Mouse (Mus musculus) liver, embryonic 14 days (tissue): ENCODE measurements around the gene Ltb. TPM values are rescaled to one million over a fixed set of nuclear protein-coding genes. Genes with fewer than 3 reads are reported as not detected.

ENCODE experiments used
- polyA plus RNA-seq: library from polyadenylated mRNA; depleted of rRNA; stranded (reverse); fragments of >200 nt; gene quantifications from 2 replicates; pipeline ENCODE4 v1.2.3, GENCODE M21; 2012; rRNA removed

Ltb gene
- polyA plus RNA-seq, result 0.53 and 0.76 TPM in 2 replicates

GRCm38 (mm10) chr17:35193881-35194843, at the start of gene Ltb:
Ltb (plus strand) TSS chr17:35194439.

GRCm38 (mm10) chr17:35164568-35165450, 29.4 kb upstream of the Ltb start, which contains the start of gene Prrc2a:
Prrc2a (minus strand) TSS chr17:35164897.

GRCm38 (mm10) chr17:35175968-35176367, 18.3 kb upstream of the Ltb start, which contains the start of gene Aif1:
Aif1 (minus strand) TSS chr17:35176068.

GRCm38 (mm10) chr17:35187959-35188610, 6.2 kb upstream of the Ltb start, which contains the start of gene Lst1:
Lst1 (minus strand) TSS chr17:35188439.

DNA sequence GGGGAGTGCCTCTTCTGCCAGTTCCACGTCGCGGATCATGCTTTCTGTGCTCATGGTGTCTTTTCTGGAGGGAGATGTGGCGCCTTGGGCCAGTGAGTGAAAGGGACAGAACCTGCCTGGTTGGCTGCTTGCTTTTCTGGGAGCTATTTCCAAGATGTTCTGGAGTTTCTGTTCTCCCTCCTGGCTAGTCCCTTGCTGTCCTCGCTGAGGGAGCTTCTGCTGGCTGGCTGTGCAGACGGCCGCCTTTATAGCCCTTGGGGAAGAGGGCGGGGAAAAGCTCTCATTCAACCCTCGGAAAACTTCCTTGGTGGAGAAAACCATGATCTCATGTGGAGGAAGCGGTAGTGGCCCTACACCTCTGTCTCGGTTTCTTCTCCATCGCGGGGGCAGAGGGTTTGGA, 7.5 kb downstream of the Ltb start, which contains the start of gene Tnf:
Gene Tnf, minus strand, starts transcription at position 221 of the 400 bp plus-strand sequence.

DNA sequence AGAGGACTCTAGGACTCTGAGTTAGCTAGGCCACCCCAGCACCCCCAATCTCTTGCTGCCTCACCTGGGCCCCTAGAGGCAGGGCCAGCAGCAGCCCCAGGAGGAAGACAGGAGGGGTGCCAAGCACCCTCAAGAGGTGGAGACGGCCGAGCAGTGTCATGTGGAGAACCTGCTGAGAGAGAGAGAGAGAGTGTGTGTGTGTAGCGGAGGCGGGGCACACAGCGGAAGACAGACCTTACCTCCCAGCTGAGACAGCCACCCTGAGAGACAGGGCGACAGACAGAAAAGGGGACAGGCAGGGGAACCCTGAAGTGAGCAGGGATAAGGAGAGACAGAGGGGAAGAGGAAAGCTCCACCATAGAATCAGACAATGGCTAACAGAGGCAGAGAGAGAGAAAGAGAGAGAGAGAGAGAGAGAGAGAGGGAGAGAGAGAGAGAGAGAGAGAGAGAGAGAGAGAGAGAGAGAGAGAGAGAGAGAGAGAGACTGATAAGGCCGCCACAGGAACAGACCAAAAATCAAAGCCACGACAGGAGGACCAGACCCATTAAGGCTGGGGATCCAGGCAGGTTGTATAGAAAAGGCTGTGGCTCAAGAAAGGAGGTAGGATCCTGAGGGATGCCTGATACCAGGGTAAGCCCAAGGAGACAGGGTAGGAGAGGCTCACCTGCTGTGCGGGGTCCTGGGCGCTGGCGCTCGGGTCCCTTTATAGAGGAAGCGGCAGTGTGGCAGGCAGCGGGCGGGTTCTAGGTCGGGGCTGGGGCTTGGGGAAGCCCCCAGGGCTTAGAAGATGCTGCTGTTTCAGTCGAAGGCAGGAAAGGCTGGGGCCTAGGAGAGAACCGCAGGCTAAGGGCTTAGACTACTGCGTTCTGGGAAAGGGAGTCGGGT, 10.5 kb downstream of the Ltb start, which contains the start of gene Lta:
Gene Lta, minus strand, starts transcription at position 858 of the 886 bp plus-strand sequence.

DNA sequence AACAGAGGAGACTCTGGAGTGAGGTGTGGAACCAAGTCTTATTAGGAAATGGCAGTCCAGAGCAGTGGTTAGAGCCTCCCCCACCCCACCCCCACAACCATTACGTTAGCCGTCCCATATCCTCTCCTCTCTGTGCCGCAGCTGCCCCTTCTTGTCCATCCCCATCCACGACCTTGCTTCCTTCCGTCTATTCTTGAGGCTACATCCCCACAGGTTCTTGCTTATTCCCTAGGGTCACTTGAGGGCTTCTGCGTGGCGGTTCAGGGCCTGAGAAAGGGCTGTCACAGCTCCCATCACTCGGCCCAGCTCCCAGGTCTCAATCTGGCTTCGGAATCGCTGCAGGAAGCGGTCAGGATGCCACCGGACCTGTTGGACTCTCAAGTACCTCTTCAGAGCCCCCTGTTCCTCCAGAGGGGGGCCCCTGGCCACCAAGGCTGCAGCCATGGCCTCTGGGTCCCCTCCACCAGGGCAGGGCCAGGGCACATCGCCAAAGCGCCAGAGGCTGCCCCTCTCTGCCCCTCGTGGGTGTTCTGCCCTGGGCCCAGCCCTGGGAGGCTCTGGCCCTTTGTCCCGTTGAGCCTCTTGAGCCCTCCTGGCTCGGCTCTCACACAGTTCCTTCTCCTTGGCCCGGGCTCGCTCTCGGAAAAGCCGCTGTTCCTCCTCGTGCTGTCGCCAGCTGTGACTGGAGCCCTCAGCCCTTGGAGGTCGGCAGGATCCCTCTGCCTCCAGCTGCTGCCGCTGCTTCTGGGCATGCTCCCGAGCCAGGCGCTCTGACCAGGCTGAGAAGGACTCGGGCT, 26.1 kb downstream of the Ltb start, which contains the start of gene Gm16181:
Gene Gm16181, plus strand, starts transcription at position 679 of the 797 bp plus-strand sequence.

DNA sequence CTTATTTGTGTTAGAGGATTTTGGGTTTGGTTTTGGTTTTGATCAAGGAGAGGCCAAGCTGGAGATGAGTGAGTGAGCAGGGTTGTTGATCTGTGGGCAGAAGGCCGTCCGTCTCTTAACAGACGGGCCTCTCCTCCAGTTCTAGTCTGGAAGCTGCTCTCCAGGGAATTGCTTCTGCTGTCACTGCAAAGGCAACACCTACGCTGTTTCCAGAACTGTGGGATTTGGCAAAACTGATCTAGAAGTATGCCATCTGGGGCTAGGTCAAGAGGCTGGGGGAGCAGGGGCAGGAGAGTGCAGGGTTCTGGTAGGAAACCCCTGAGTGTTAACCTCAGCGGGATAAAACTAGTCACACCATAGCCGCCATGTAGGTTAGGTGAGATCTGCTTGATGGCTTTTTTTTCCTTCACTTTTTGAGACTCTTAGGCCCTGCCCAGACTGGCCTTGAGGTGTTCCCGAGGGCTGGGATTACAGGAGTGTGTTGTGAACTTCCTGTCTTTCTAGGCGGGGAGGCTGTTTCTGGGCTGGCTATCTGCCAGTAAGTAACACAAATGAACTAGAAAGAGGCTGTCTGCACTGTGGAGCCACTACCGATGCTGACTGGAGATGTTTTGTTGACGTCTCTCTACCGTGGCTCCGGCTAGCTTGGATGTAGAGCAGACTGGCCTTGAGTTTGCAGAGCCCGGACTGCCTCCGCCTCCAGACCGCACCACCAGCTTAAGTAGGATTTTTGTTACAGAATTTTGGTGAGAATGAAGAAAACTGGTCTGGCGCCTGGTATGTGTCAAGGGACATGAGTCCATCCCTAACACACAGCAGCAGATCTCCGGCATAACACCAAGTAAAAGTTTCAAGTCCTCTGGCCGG, 39.1 kb downstream of the Ltb start, which contains the start of gene Atp6v1g2:
Gene Atp6v1g2, plus strand, starts transcription at position 547 of the 867 bp plus-strand sequence.

GRCm38 (mm10) chr17:35235614-35236389, 41.6 kb downstream of the Ltb start, which contains the start of gene Nfkbil1:
Nfkbil1 (minus strand) TSS chr17:35235792.

GRCm38 (mm10) chr17:35241305-35242014, 47.2 kb downstream of the Ltb start, which contains the start of gene Ddx39b:
Ddx39b (plus strand) TSS chr17:35241746.

Other genes with a start within 250 kb of the Ltb start
- 1.1 and 1.3 TPM in 2 replicates for gene Hspa1b, start 235.2 kb upstream of the Ltb start, polyA plus RNA-seq
- not detected in 2 replicates for gene Gm20481, start 224.5 kb upstream of the Ltb start, polyA plus RNA-seq
- 0.58 and 0.67 TPM in 2 replicates for gene Hspa1a, start 222.3 kb upstream of the Ltb start, polyA plus RNA-seq
- 0.02 TPM in 2 replicates for gene Hspa1l, start 221.7 kb upstream of the Ltb start, polyA plus RNA-seq
- gene Lsm2, start 212.6 kb upstream of the Ltb start, polyA plus RNA-seq, result 106 and 129 TPM in 2 replicates
- 58.0 and 65.7 TPM in 2 replicates for gene Vars, start 193.5 kb upstream of the Ltb start, polyA plus RNA-seq
- 0.12 and 0.20 TPM in 2 replicates for gene Vwa7, start 177.9 kb upstream of the Ltb start, polyA plus RNA-seq
- gene Sapcd1, start 166.4 kb upstream of the Ltb start, polyA plus RNA-seq, result 2.0 TPM in 2 replicates
- 3.3 and 4.1 TPM in 2 replicates for gene Msh5, start 147.7 kb upstream of the Ltb start, polyA plus RNA-seq
- 70.1 and 85.9 TPM in 2 replicates for gene Clic1, start 144.5 kb upstream of the Ltb start, polyA plus RNA-seq
- gene Ddah2, start 135.4 kb upstream of the Ltb start, polyA plus RNA-seq, result 11.1 and 13.5 TPM in 2 replicates
- 0.21 and 0.24 TPM in 2 replicates for gene Ly6g6c, start 129.1 kb upstream of the Ltb start, polyA plus RNA-seq
- gene Mpig6b, start 128.3 kb upstream of the Ltb start, polyA plus RNA-seq, result 1.8 and 2.7 TPM in 2 replicates
- 0.03 and 0.15 TPM in 2 replicates for gene Ly6g6e, start 117.5 kb upstream of the Ltb start, polyA plus RNA-seq
- 0.66 and 0.76 TPM in 2 replicates for gene Ly6g6d, start 116.4 kb upstream of the Ltb start, polyA plus RNA-seq
- gene Ly6g6f, start 108.8 kb upstream of the Ltb start, polyA plus RNA-seq, result 4.6 TPM in 2 replicates
- gene Abhd16a, start 105.2 kb upstream of the Ltb start, polyA plus RNA-seq, result 25.1 and 29.0 TPM in 2 replicates
- gene Ly6g5c, start 86.2 kb upstream of the Ltb start, polyA plus RNA-seq, result not detected in 2 replicates
- 0.42 and 0.67 TPM in 2 replicates for gene Ly6g5b, start 79.0 kb upstream of the Ltb start, polyA plus RNA-seq
- gene Gpank1, start 73.0 kb upstream of the Ltb start, polyA plus RNA-seq, result 9.1 and 10.2 TPM in 2 replicates
- 76.9 and 86.4 TPM in 2 replicates for gene Csnk2b, start 72.4 kb upstream of the Ltb start, polyA plus RNA-seq
- 1.2 and 1.6 TPM in 2 replicates for gene D17H6S53E, start 68.1 kb upstream of the Ltb start, polyA plus RNA-seq
- gene Apom, start 62.4 kb upstream of the Ltb start, polyA plus RNA-seq, result 296 and 349 TPM in 2 replicates
- gene Bag6, start 59.3 kb upstream of the Ltb start, polyA plus RNA-seq, result 40.6 and 45.5 TPM in 2 replicates
- gene Prrc2a, start 29.5 kb upstream of the Ltb start, polyA plus RNA-seq, result 48.0 and 59.1 TPM in 2 replicates
- 9.0 and 9.2 TPM in 2 replicates for gene Aif1, start 18.4 kb upstream of the Ltb start, polyA plus RNA-seq
- gene Lst1, start 6.0 kb upstream of the Ltb start, polyA plus RNA-seq, result 21.0 and 28.7 TPM in 2 replicates
- 0.33 and 0.48 TPM in 2 replicates for gene Tnf, start 7.6 kb downstream of the Ltb start, polyA plus RNA-seq
- 0.03 and 0.09 TPM in 2 replicates for gene Lta, start 10.9 kb downstream of the Ltb start, polyA plus RNA-seq
- 0.10 TPM in 1 of 2 replicates, not detected in the other for gene Gm16181, start 26.4 kb downstream of the Ltb start, polyA plus RNA-seq
- gene Atp6v1g2, start 39.2 kb downstream of the Ltb start, polyA plus RNA-seq, result 1.6 and 1.7 TPM in 2 replicates
- 3.6 and 4.1 TPM in 2 replicates for gene Nfkbil1, start 41.4 kb downstream of the Ltb start, polyA plus RNA-seq
- 174 and 208 TPM in 2 replicates for gene Ddx39b, start 47.3 kb downstream of the Ltb start, polyA plus RNA-seq
- gene H2-D1, start 68.3 kb downstream of the Ltb start, polyA plus RNA-seq, result 35.7 and 45.9 TPM in 2 replicates
- gene H2-Q1, start 126.0 kb downstream of the Ltb start, polyA plus RNA-seq, result 0.50 and 0.63 TPM in 2 replicates
- 0.53 and 0.67 TPM in 2 replicates for gene H2-Q2, start 147.8 kb downstream of the Ltb start, polyA plus RNA-seq
- 6.6 and 6.8 TPM in 2 replicates for gene H2-Q4, start 185.2 kb downstream of the Ltb start, polyA plus RNA-seq
- gene H2-Q6, start 230.4 kb downstream of the Ltb start, polyA plus RNA-seq, result 10.0 and 11.4 TPM in 2 replicates
- 20.5 and 21.9 TPM in 2 replicates for gene H2-Q7, start 244.7 kb downstream of the Ltb start, polyA plus RNA-seq